Mouse (Mus musculus) cortical plate, adult 2 months (tissue): ENCODE measurements around the gene Ralgps2.

Experiments used
- CTCF ChIP-seq: fragments of 200-500 bp; IDR thresholded peaks from 2 replicates; pipeline ENCODE4 v1.5.1; 2011; ENCODE audit warnings: mild to moderate bottlenecking, control low read depth, low read length; ENCODE audit not compliant: insufficient read depth; ENCODE audit errors: extremely low read depth
- POLR2A ChIP-seq: fragments of 200-500 bp; IDR thresholded peaks from 2 replicates; pipeline ENCODE4 v1.6.1; 2011; ENCODE audit warnings: mild to moderate bottlenecking, low read length, control low read depth; ENCODE audit not compliant: insufficient read depth; ENCODE audit errors: extremely low read depth

DNA sequence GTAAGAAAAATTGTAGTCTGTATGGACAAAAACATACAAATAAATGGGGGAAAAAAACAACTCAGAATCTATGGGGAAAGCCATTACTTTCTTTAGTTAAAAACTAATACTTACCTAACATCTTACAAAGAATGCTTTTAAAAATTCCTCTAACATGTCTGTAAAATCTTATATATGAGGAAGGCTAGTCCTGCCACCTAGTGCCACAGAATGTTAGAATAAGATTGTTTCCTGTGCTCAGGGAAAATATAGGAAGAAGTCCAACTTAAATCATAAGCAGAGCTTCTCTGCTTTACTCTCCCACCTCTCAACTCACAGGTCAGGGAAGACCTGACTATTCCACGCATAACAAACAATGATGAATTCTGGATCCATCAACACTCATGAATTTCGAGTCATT, 53.5 kb downstream of the Ralgps2 start:
- TF ChIP-seq POLR2A (no peak), CTCF (no peak)
